Mouse (Mus musculus) thymus, adult 2 months (tissue): Measurements from ENCODE around the gene Ppm1h.

Experiments used
- CTCF ChIP-seq: fragments of 200-500 bp; IDR thresholded peaks from 2 replicates; pipeline ENCODE4 v1.5.1; 2012; ENCODE audit warnings: mild to moderate bottlenecking, control low read depth, low read length, moderate library complexity, borderline replicate concordance; ENCODE audit not compliant: control insufficient read depth, poor library complexity, insufficient read depth; ENCODE audit errors: extremely low read depth
- POLR2A ChIP-seq: fragments of 200-500 bp; IDR thresholded peaks from 2 replicates; pipeline ENCODE4 v1.6.1; 2012; ENCODE audit warnings: mild to moderate bottlenecking, low read length, control low read depth, moderate library complexity; ENCODE audit not compliant: control insufficient read depth, poor library complexity, insufficient read depth; ENCODE audit errors: extremely low read depth

- TF ChIP-seq CTCF (no peak), POLR2A (no peak)
These were observed 37.2 kb upstream of the Ppm1h start for GRCm38 (mm10) chr10:122641263-122641795.
